Mouse (Mus musculus): ENCODE results near the gene Scarb1.
A peak's percentile ranks its signal among the peaks of the same experiment; 100 is the strongest.

The Scarb1 gene

DNA sequence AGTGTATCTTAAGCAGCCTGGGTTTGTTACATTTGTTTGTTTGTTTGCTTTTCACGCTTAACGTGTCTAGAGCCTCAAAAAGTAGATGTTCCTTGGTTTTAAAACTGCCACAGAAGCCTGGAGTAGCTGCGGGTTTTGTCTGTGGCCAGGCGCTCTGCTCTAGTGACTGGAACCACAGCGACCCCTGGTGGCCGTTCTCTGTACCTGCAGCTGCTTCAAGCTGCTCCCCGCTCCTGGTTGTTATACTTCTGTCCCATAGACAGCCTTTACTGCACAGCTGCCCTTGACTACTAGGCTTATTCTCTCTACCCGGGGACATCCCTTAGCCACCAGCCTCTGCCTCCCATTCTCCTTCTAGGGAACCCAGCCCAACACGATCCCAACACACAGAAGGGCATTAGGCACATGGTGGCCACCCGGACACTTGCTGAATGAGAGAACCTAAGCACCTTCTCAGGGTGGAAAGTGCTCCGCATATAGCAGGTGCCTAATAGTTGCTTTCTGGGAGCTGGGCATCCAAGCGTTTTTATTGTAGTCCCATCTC lies 70.2 kb downstream of the Scarb1 start:
- peak; percentile 74 for DNase-seq (ENCODE audit: low spot score)

GRCm38 (mm10) chr5:125269836-125270235 lies 71.1 kb downstream of the Scarb1 start:
- DNase-seq (ENCODE audit: low spot score) = no peak

DNA sequence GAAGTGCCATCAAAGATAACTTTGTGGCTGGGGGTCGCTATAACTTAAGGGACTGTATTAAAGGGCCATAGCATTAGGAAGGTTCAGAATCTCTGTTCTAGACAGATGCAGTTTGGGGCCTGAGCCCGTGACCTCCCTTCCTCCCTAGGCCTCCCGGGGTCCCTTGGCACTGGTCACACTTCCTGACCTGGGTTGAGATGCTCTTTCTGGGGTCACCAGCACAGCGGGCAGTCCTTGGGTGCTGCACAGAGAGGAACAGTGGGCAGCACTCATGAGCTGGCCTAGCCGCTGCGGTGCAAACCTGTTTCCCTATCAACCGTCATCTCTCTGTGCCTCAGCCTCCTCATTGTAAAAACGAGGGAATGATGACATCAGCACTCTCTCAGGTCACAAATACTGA lies 71.5 kb downstream of the Scarb1 start:
- DNase-seq (ENCODE audit: low spot score) = no peak

- peak; percentile 89 for DNase-seq (ENCODE audit: low spot score)
These were observed 72.7 kb downstream of the Scarb1 start for GRCm38 (mm10) chr5:125268033-125268765.

DNA sequence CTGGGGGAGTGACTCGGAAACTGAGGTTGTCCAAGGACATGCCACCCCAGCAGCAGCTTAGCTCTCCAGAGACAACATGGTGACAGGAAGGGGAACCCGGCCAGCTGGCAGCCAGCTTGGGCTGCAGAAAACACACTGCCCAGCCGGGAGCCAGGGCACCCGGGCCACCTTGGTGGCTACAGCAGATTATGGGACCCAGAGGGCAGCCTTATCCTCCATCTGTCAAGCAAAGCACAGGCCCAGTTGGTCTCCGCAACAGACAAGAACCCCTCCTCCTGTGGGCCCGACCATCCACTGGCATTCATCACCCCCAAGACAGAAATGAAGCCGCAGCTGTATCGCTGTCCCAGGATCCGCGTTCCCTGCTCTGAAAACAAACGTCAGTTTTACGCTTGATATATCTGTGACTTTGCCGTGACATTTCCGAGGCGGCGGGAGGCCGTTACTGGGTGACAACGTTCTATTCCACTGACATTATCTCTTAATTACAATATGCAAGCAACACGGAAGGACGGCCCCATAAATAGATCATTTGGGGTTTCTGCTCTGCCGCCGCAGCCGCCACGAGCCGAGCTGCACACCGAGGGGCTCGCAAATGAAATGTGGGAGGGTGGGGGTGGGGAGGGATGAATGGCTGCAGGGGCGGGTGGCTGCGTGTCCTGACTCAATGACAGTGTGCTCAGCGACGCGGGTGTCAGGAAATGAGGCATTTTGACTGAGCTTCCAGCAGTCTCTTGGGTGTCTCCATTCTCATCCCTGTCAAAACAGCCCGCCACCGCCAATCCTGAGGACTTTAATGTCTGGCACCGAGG lies 73.5 kb downstream of the Scarb1 start:
- DNase-seq (ENCODE audit: low spot score) = peak; percentile 60

- DNase-seq (ENCODE audit: low spot score) = no peak
These were observed 74.8 kb downstream of the Scarb1 start for GRCm38 (mm10) chr5:125266128-125266527.

- no peak for DNase-seq (ENCODE audit: low spot score)
These were observed 76.2 kb downstream of the Scarb1 start for GRCm38 (mm10) chr5:125264700-125265099.

DNA sequence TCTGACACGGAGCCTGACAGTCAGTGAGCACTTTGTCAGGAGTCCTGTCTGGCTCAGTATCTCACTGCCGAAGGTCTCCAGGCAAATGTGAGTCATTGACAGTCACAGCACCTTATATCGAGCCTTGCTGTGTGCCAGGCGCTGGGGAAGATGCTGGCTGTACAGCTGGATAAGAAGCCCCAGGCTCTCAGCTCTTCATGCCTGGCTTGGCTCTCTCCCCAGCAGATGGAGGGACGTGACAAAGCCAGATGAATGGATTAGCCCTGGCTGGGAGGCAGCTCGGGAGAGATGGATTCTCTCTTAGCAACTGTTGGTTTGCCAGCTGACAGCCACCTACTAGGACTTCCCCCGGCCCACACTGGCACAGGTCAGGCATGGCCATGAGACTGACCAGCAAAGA lies 78.3 kb downstream of the Scarb1 start:
- DNase-seq (ENCODE audit: low spot score) = peak; percentile 64

DNA sequence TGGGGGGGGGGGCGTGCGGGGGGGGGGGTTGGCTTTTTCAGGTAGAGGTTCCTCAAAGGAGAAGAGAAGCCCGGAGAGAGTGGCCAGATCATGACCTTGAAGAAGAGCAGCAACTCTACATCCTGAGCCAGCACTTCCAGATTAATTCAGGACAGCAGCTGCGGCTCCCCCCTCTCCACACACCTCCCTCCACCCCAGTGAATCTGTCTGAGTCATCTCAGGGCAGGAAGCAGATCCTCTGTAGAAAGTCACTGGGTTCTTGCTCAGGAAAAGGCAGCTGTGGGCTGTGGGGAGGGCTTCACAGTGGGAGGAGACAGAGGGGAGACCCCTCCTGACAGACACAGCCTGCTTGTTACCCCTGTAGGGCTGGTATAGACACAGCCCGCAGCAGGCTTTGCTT lies 87.0 kb downstream of the Scarb1 start:
- no peak for DNase-seq (ENCODE audit: low spot score)

- DNase-seq (ENCODE audit: low spot score) = no peak
These were observed 87.4 kb downstream of the Scarb1 start for GRCm38 (mm10) chr5:125253448-125253847.

DNA sequence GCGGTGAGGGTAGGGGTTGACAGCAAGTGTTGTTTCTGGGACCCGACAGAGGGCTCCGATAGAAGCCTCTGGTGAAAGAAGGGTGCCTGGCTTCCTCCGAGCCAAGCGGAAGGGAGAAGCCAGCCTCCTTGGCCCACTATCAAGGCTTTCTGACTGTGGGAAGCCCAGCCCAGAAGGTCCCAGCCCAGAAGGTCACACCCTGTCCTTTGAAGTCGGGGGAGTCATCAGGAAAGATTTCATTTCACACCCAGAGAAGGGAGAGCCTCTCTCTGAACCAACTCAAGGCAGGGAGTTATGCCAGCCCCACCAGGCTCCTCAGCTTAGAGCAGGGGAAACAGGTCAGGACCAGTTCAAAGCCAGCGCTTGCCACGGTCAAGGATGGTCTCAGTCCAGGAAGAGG lies 88.2 kb downstream of the Scarb1 start:
- DNase-seq (ENCODE audit: low spot score) = no peak

GRCm38 (mm10) chr5:125251885-125252615 lies 88.8 kb downstream of the Scarb1 start:
- DNase-seq (ENCODE audit: low spot score) = no peak

DNA sequence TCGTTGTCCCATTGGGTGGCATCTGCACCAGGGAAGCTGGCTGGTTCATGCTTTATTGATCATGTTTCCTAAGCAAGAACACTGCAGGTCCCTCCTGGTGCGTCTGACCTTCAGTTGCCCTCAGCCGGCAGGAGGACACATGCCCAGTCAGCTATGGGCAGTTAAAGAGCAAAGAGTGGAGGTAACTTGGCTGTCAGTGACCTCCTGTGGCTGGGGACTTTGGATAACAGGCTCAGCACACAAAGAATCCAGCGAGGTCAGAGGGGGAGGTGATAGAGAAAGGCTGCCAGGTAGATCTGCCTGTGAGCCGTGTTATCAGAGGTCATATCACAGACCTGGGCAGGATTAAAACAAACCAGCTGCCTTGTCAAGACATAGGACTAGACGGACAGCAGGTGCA lies 91.7 kb downstream of the Scarb1 start:
- no peak for DNase-seq (ENCODE audit: low spot score)

DNA sequence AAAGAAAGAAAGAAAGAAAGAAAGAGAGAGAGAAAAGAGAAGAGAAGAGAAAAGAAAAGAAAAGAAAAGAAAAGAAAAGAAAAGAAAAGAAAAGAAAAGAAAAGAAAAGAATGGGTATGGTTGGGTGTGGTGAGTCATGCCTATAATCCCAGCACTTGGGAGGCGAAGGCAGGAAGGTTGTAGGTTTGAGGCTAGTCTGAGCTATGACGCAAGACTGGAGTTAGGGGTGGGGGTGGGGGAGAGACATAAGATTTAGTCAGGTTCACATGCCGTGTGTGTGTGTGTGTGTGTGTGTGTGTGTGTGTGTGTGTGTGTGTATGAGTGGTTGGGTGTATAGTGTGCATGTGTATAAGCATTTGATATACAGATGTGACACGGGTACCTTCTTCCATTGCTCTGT lies 94.2 kb downstream of the Scarb1 start:
- DNase-seq (ENCODE audit: low spot score) = no peak

GRCm38 (mm10) chr5:125245534-125246151 lies 95.3 kb downstream of the Scarb1 start:
- DNase-seq (ENCODE audit: low spot score) = no peak

- no peak for DNase-seq (ENCODE audit: low spot score)
These were observed 95.9 kb downstream of the Scarb1 start for GRCm38 (mm10) chr5:125244825-125245533.

GRCm38 (mm10) chr5:125243928-125244327 lies 97.0 kb downstream of the Scarb1 start:
- peak; percentile 93 for DNase-seq (ENCODE audit: low spot score)

DNA sequence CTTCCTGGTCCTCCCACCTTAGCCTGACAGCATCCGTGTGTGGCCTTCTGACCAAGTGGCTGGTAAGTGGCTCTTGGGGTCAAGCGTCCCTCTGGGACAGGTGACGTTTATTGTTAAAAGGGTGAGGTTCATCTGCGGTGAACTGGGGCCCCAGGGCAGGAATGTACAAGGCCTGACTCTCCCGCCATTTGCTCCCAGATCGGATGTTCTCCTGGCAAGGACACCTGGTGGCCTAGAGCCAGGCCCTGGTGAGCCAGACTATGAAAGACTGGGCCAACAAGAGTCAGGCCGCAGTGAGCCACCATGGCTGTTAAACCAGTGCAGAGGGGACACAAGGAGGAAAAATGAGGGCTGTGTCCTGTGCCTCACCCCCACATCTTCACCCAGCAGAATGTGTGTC lies 98.8 kb downstream of the Scarb1 start:
- no peak for DNase-seq (ENCODE audit: low spot score)

DNA sequence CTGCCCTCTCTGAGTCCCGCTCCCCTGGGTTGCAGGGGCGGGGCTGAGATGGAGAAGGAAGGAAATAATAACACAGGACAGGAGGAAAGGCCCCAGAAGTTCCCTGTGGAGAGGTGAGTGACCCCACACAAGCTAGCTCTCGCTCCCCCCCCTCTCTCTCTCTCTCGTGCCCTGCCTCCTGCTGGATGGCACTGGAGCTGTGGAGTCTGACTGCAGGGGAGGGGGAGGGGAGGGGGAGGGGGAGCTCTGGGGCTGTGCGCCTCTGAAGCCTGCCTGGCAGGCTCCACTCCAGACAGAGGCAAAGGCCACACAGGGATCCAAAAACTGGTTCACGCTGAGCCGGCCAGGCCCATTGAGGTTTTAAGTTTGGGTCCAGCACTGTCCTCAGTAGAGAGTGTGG lies 99.3 kb downstream of the Scarb1 start:
- DNase-seq (ENCODE audit: low spot score) = no peak

DNA sequence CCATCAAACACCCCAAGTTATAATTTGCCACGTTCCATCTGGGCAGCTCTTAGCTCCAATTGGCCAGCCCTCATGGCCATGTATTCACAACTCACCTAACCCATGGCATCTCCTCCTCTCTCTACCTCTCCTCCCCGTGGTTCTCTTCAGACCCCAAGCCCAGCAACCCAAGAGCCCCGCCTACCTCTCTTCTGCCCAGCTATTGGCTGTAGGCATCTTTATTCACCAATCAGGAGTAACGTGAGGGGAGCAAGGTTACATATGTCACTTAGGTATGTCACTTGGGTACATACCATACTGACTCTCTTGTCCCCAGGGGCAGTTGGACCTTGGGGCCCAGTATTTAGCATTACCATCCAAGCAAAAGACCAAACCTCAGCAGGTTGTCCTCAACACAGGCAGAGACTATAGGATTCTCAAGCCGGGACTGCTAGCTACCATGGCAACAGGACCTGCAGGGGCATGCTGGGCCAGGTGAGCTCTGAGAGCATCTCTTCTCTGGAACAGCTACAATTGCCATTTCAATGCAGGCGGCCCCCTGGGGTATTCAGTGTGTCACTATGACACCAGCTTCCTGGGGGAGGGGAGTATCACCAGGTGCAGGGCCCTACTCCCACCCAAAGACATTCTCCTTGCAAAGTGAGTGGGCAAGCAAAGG lies 100.6 kb downstream of the Scarb1 start:
- no peak for DNase-seq (ENCODE audit: low spot score)

DNA sequence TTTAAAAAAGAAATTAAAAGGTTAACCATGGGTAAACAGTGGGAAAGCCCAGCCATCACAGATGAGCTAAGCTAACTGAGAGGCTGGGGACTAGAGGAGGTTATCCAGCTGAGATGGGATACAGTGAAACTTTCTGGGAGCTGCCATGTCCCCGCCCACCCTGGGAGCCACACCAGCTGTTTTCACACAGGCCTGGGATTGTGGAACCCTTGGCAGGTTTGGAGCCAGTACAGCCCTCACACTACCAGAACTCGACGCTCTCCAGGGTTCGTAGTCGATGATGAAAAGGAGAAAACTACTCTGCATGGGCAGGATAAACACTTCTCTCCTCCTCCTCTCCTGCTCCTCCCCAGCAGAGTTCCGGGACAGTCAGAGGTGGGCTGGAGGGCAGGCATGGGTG lies 105.0 kb downstream of the Scarb1 start:
- no peak for DNase-seq (ENCODE audit: low spot score)

All from layer of hippocampus, adult 11-12 months (tissue).